In the genomic region with DNA sequence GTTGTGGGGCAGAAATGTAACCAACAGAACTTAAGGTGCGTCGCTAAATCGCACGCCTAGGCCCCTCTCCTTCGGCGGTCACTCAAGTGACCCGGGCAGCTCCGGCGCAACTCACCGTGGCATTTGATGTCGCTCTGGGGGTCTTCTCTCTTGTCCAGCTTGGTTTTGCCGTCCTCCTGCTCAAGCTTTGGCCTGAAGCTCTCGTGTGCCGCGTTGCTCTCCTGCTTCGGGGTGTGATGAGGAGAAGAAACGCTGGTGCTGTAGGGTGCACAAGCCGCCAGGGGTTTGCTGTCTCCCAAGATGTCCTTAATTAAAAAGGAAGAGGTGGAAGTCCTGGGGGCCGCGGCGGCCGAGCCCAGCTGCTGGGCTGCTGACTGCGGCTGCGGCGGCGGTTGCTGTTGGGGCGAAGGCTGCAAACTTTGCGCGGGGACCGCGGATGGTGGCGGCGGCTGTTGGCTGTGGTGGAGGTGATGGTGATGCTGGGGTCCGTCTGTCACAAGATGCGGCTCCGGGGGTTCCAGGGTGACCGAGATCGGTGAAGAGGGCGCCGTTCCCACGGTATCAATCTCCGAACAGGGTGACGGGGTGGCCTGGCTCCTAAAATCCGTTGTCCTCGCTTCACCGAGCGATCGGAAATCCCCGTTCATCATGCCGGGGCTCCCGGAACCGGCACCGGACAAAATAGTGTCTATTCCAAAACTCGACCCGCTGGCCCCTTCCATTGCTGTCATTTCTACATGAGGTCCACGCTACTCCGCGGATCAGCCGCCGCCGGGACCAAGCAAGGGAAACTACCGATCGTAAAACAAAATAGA, we compare ENCODE assay signal across 8 mouse cellular contexts. TPM values are rescaled to one million over a fixed set of nuclear protein-coding genes. Genes with fewer than 3 reads are reported as not detected.
DNase-seq lines count a peak whose midpoint lies in the region; ATAC-seq and TF ChIP-seq lines count a peak whose summit lies in the region.
"Had no signal": no experiment of that assay in that cellular context is flagged by ENCODE, and none has a peak within 500 bp of the region (broad histone marks: within the 10 kb centered on the region; RNA-seq: fewer than 3 reads in every experiment).

No protein-coding gene starts in this region.

- H3K9me3 ChIP-seq in forebrain, embryonic 16.5 days (ENCODE audit: control insufficient read depth, low read length): no peaks in the 10 kb centered on the region
- H3K9me3 ChIP-seq in midbrain, embryonic 10.5 days (replicated peaks): no peaks in the 10 kb centered on the region
- H3K9me3 ChIP-seq: limb, embryonic 12.5 days had no signal

- H3K27ac ChIP-seq in forebrain, embryonic 16.5 days (ENCODE audit: low read length): no peak overlapping the region
- peak overlapping the region; percentile 86 for H3K27ac ChIP-seq in midbrain, embryonic 10.5 days (replicated peaks)
- H3K27ac ChIP-seq in layer of hippocampus, adult 2 months: no peak overlapping the region
- H3K27ac ChIP-seq: limb, embryonic 12.5 days had no signal

- TF ChIP-seq CTCF in layer of hippocampus, adult 2 months (conservative IDR thresholded peaks at IDR 0.05): no peak

- under 1% methylated on average over 63 of the region's 63 CpGs for WGBS in forebrain, embryonic 16.5 days
- under 1% methylated on average over 63 of the region's 63 CpGs for WGBS in midbrain, embryonic 10.5 days

- peaks cover 26% of the 10 kb centered on the region for H3K4me1 ChIP-seq in forebrain, embryonic 16.5 days (replicated peaks; ENCODE audit: control insufficient read depth, insufficient read depth, low read length)
- peaks cover 67% of the 10 kb centered on the region for H3K4me1 ChIP-seq in midbrain, embryonic 10.5 days

- H3K4me3 ChIP-seq in forebrain, embryonic 16.5 days (replicated peaks; ENCODE audit: low read length): peak overlapping the region; percentile 43
- peak overlapping the region; percentile 66 for H3K4me3 ChIP-seq in midbrain, embryonic 10.5 days
- no peak overlapping the region for H3K4me3 ChIP-seq in layer of hippocampus, adult 2 months

- no peaks in the 10 kb centered on the region for H3K36me3 ChIP-seq in forebrain, embryonic 16.5 days (ENCODE audit: control insufficient read depth, insufficient read depth)
- H3K36me3 ChIP-seq in midbrain, embryonic 10.5 days: no peaks in the 10 kb centered on the region; the same call in 1 of the 2 replicates
- H3K36me3 ChIP-seq: limb, embryonic 12.5 days had no signal

- no peak for ATAC-seq in forebrain, embryonic 16.5 days

- H3K9ac ChIP-seq in forebrain, embryonic 16.5 days (replicated peaks; ENCODE audit: low read depth, low read length): no peak overlapping the region

- peak overlapping the region; percentile 58 for H3K4me2 ChIP-seq in forebrain, embryonic 16.5 days (ENCODE audit: low read length)

- H3K27me3 ChIP-seq in forebrain, embryonic 16.5 days (replicated peaks; ENCODE audit: control insufficient read depth, insufficient read depth, low read length): peaks cover 76% of the 10 kb centered on the region
- peaks cover 100% of the 10 kb centered on the region for H3K27me3 ChIP-seq in midbrain, embryonic 10.5 days (ENCODE audit: low read depth, poor library complexity, severe bottlenecking)

- DNase-seq in R1 (ENCODE audit: low read depth, low spot score): peak; percentile 35
- DNase-seq in cerebellum, adult 11-12 months: peak; percentile 62
- DNase-seq in midbrain, embryonic 10.5 days (ENCODE audit: low spot score): peak; percentile 73
- DNase-seq in layer of hippocampus, adult 2 months (ENCODE audit: low spot score in 2 of 2): no peak
- no peak for DNase-seq in adrenal gland, adult 18-20 months (ENCODE audit: low spot score in 2 of 2)
- no peak for DNase-seq in lung, postnatal 10 days

RNA-seq across cellular contexts. Expression of a gene that starts 0.6 kb away (rescaled TPM):
- 0.47 and 1.6 TPM in 2 replicates for polyA plus RNA-seq in forebrain, embryonic 16.5 days (2015; fragmentation: Nextera tagmentation; extraction: Ambion mirVana)
- polyA plus RNA-seq in midbrain, embryonic 10.5 days (2016; fragmentation: Nextera tagmentation; extraction: Ambion mirVana): 4.4 and 5.3 TPM in 2 replicates
- total RNA-seq in layer of hippocampus, adult 2 months (2021): not detected
- total RNA-seq in adrenal gland, adult 18-20 months (2021): not detected
- polyA plus RNA-seq: limb, embryonic 12.5 days had no signal

Comparison
In these comparisons a context has a peak if more than half of its experiments do, and no peak if none do; other contexts are left out.
1. DNase-seq: peak in R1 (single experiment), cerebellum, adult 11-12 months (single experiment) and midbrain, embryonic 10.5 days (single experiment); none in layer of hippocampus, adult 2 months (0 of 2), adrenal gland, adult 18-20 months (0 of 2) and lung, postnatal 10 days (single experiment).